Mouse (Mus musculus) megakaryocyte, embryonic 14.5 days (primary cell): ENCODE measurements around the gene Zbtb40.

ENCODE experiments used
- FLI1 ChIP-seq: IDR thresholded peaks from 2 replicates; pipeline ENCODE4 v1.6.1; 2012; ENCODE audit warnings: low read length, inconsistent platforms, mixed read lengths
- GATA1 ChIP-seq: IDR thresholded peaks from 3 replicates; pipeline ENCODE4 v1.6.1; 2012; ENCODE audit warnings: mixed read lengths, low read length, inconsistent platforms, borderline replicate concordance

GRCm38 (mm10) chr4:136943175-136943574 is 105.4 kb downstream of the Zbtb40 start:
- no peak for TF ChIP-seq GATA1
- no peak for TF ChIP-seq FLI1
